Mouse (Mus musculus) lung, adult 2 months (tissue): Measurements from ENCODE around the gene Rnf169.

Experiments used
- CTCF ChIP-seq: fragments of 200-500 bp; IDR thresholded peaks from 2 replicates; pipeline ENCODE4 v1.5.1; 2011; ENCODE audit warnings: mild to moderate bottlenecking, low read length, control low read depth; ENCODE audit not compliant: insufficient read depth
- POLR2A ChIP-seq: fragments of 200-500 bp; IDR thresholded peaks from 2 replicates; pipeline ENCODE4 v1.6.1; 2011; ENCODE audit warnings: low read depth, mild to moderate bottlenecking, control low read depth, low read length, borderline replicate concordance; ENCODE audit errors: extremely low read depth

- TF ChIP-seq CTCF (no peak), POLR2A (no peak)
These were observed 22.9 kb downstream of the Rnf169 start for GRCm38 (mm10) chr7:99957226-99957965.
